21 mouse cellular contexts compared by ENCODE assay signal in genomic region chr6:97509434-97509833, GRCm38 (mm10).
DNase-seq lines count a peak whose midpoint lies in the region; ATAC-seq and TF ChIP-seq lines count a peak whose summit lies in the region.
"Had no signal": no experiment of that assay in that cellular context is flagged by ENCODE, and none has a peak within 500 bp of the region (broad histone marks: within the 10 kb centered on the region; RNA-seq: fewer than 3 reads in every experiment).

No protein-coding gene starts in this region.

- peak in 1 of 2 experiments; percentile 35 for DNase-seq in heart, adult 2 months
- DNase-seq in kidney, adult 8-10 months: peak; percentile 42 to 53
- DNase-seq in kidney, postnatal 10 days: peak; percentile 46
- peak; percentile 77 for DNase-seq in lung, postnatal 36 days
- DNase-seq in ovary, postnatal 14 days (ENCODE audit: low spot score): no peak
- DNase-seq: B cell, adult 2 months; cerebellum, adult 8-10 months; left cerebral cortex, postnatal 4 days; liver; lung, embryonic 14.5 days; midbrain, embryonic 14.5 days; thymus, adult 2 months had no signal

- TF ChIP-seq POLR2A in heart, adult 2 months (IDR thresholded peaks at IDR 0.05; ENCODE audit: insufficient read depth, low read depth, low read length): peak; percentile 73; the same call in 1 of the 2 replicates

- no peaks in the 10 kb centered on the region for H3K9me3 ChIP-seq in heart, embryonic 11.5 days (replicated peaks; ENCODE audit: control insufficient read depth, low read length)
- H3K9me3 ChIP-seq in kidney, embryonic 14.5 days (ENCODE audit: control insufficient read depth, low read length): no peaks in the 10 kb centered on the region
- H3K9me3 ChIP-seq: forebrain, embryonic 12.5 days; heart, embryonic 13.5 days; hindbrain, embryonic 10.5 days; megakaryocyte, embryonic 14.5 days; neural tube, embryonic 13.5 days had no signal

- 58% methylated on average over 10 of the region's 10 CpGs for WGBS in heart, adult 2 months
- WGBS in heart, embryonic 11.5 days (ENCODE audit: insufficient replicate concordance): 83% methylated on average over 10 of the region's 10 CpGs
- 84% methylated on average over 10 of the region's 10 CpGs for WGBS in kidney, embryonic 14.5 days

- no peak overlapping the region for H3K4me2 ChIP-seq in heart, embryonic 11.5 days
- no peak overlapping the region for H3K4me2 ChIP-seq in kidney, embryonic 14.5 days (replicated peaks; ENCODE audit: low read depth, low read length)
- H3K4me2 ChIP-seq: forebrain, embryonic 12.5 days; heart, embryonic 13.5 days; lung, embryonic 14.5 days; neural tube, embryonic 13.5 days had no signal

- no peak for TF ChIP-seq EP300 in heart, adult 2 months (IDR thresholded peaks at IDR 0.05; ENCODE audit: insufficient read depth, low read depth, low read length)

- ATAC-seq in heart, embryonic 11.5 days (replicated peaks; ENCODE audit: insufficient number of reproducible peaks, low FRiP score, low TSS enrichment): no peak
- ATAC-seq in kidney, embryonic 14.5 days (ENCODE audit: low FRiP score, low TSS enrichment): no peak
- ATAC-seq: hindbrain, postnatal 0 days; intestine, postnatal 0 days had no signal

- peak overlapping the region; percentile 55 for H3K27ac ChIP-seq in heart, adult 2 months
- no peak overlapping the region for H3K27ac ChIP-seq in heart, embryonic 11.5 days (ENCODE audit: low read depth, low read length)
- no peak overlapping the region for H3K27ac ChIP-seq in kidney, embryonic 14.5 days (ENCODE audit: low read depth, low read length)
- H3K27ac ChIP-seq: forebrain, embryonic 12.5 days; heart, embryonic 13.5 days; hindbrain, embryonic 10.5 days; hindbrain, postnatal 0 days; neural tube, embryonic 13.5 days had no signal

- peaks cover 10% of the 10 kb centered on the region for H3K4me1 ChIP-seq in heart, adult 2 months (ENCODE audit: control insufficient read depth, insufficient read depth, low read length)
- peaks cover 27% of the 10 kb centered on the region for H3K4me1 ChIP-seq in heart, embryonic 11.5 days (ENCODE audit: control insufficient read depth, insufficient read depth, low read length)
- peaks cover 5% of the 10 kb centered on the region; the same call in 1 of the 2 replicates for H3K4me1 ChIP-seq in kidney, embryonic 14.5 days (ENCODE audit: control insufficient read depth, insufficient read depth, low read length)
- H3K4me1 ChIP-seq: forebrain, embryonic 12.5 days had no signal

- H3K27me3 ChIP-seq in heart, adult 2 months (ENCODE audit: control insufficient read depth, insufficient read depth, low read length): no peaks in the 10 kb centered on the region
- no peaks in the 10 kb centered on the region for H3K27me3 ChIP-seq in heart, embryonic 11.5 days (ENCODE audit: control insufficient read depth, insufficient read depth, low read length)
- no peaks in the 10 kb centered on the region for H3K27me3 ChIP-seq in kidney, embryonic 14.5 days (ENCODE audit: control insufficient read depth, insufficient read depth, low read length)
- H3K27me3 ChIP-seq: forebrain, embryonic 12.5 days; heart, embryonic 13.5 days; neural tube, embryonic 13.5 days had no signal

- H3K79me2 ChIP-seq in heart, adult 2 months (replicated peaks; ENCODE audit: control insufficient read depth, insufficient read depth, low read length): no peaks in the 10 kb centered on the region

- no peak overlapping the region for H3K9ac ChIP-seq in heart, adult 2 months (ENCODE audit: low read depth, low read length)
- H3K9ac ChIP-seq in heart, embryonic 11.5 days (ENCODE audit: low read depth, low read length): no peak overlapping the region
- no peak overlapping the region for H3K9ac ChIP-seq in kidney, embryonic 14.5 days (ENCODE audit: low read depth, low read length)
- H3K9ac ChIP-seq: forebrain, embryonic 12.5 days; heart, embryonic 13.5 days; lung, embryonic 14.5 days; neural tube, embryonic 13.5 days had no signal

- no peaks in the 10 kb centered on the region for H3K36me3 ChIP-seq in heart, adult 2 months (ENCODE audit: control insufficient read depth, insufficient read depth, low read length)
- no peaks in the 10 kb centered on the region for H3K36me3 ChIP-seq in heart, embryonic 11.5 days (ENCODE audit: control insufficient read depth, insufficient read depth, low read length)
- H3K36me3 ChIP-seq in kidney, embryonic 14.5 days (ENCODE audit: control insufficient read depth, insufficient read depth, low read length): no peaks in the 10 kb centered on the region
- H3K36me3 ChIP-seq: forebrain, embryonic 12.5 days; heart, embryonic 13.5 days; neural tube, embryonic 13.5 days had no signal

- H3K4me3 ChIP-seq in heart, adult 2 months: peak overlapping the region; percentile 30
- no peak overlapping the region for H3K4me3 ChIP-seq in heart, embryonic 11.5 days (ENCODE audit: low read depth, low read length)
- no peak overlapping the region for H3K4me3 ChIP-seq in kidney, embryonic 14.5 days (ENCODE audit: low read length)
- H3K4me3 ChIP-seq: forebrain, embryonic 12.5 days; heart, embryonic 13.5 days; hindbrain, embryonic 10.5 days; neural tube, embryonic 13.5 days had no signal

- TF ChIP-seq CTCF in heart, adult 2 months (IDR thresholded peaks at IDR 0.05): no peak

- intact Hi-C loops in heart, adult 2 months (cut with DNase I): loop anchor here (2.0 kb wide), 1 partner anchor 53 kb away; no protein-coding TSS in a partner anchor
